Mouse (Mus musculus) heart, postnatal 0 days (tissue): Measurements from ENCODE around the gene D630045J12Rik. TPM values are rescaled to one million over a fixed set of nuclear protein-coding genes. Genes with fewer than 3 reads are reported as not detected.

Source experiments
- ATAC-seq: fragments of 200-750 bp; cut with Nextera tagmentation; 2 replicates; pipeline ENCODE4 v1.8.0; 2017; ENCODE audit warnings: low read depth, moderate number of reproducible peaks, moderate library complexity; ENCODE audit not compliant: insufficient read depth
- DNase-seq: peaks from one replicate; pipeline ENCODE4 v3.0.0-alpha.2; 2016; ENCODE audit warnings: low spot score
- H3K27ac ChIP-seq: fragments of 300-500 bp; sonication (generic); 2 replicates; pipeline ENCODE4 v1.5.1; 2014; ENCODE audit warnings: low read depth, mild to moderate bottlenecking
- H3K27me3 ChIP-seq: fragments of 300-500 bp; sonication (generic); 2 replicates; pipeline ENCODE4 v1.6.1; 2014; ENCODE audit warnings: low read length, mixed read lengths; ENCODE audit not compliant: control insufficient read depth, insufficient read depth
- H3K36me3 ChIP-seq: fragments of 300-500 bp; sonication (generic); replicated peaks from 2 replicates; pipeline ENCODE4 v1.6.1; 2014; ENCODE audit warnings: low read length, mixed read lengths; ENCODE audit not compliant: control insufficient read depth, insufficient read depth
- H3K4me1 ChIP-seq: fragments of 300-500 bp; sonication (generic); 2 replicates; pipeline ENCODE4 v1.6.1; 2014; ENCODE audit warnings: antibody characterized with exemption; ENCODE audit not compliant: control insufficient read depth, insufficient read depth
- H3K4me2 ChIP-seq: fragments of 300-500 bp; sonication (generic); 2 replicates; pipeline ENCODE4 v1.6.1; 2014; ENCODE audit warnings: low read depth, mild to moderate bottlenecking, low read length, moderate library complexity
- H3K4me3 ChIP-seq: fragments of 300-500 bp; sonication (generic); 2 replicates; pipeline ENCODE4 v1.5.1; 2014; ENCODE audit warnings: low read depth, low read length
- H3K9ac ChIP-seq: fragments of 300-500 bp; sonication (generic); replicated peaks from 2 replicates; pipeline ENCODE4 v1.6.1; 2014; ENCODE audit warnings: low read depth, low read length, mixed read lengths
- H3K9me3 ChIP-seq: fragments of 300-500 bp; sonication (generic); replicated peaks from 2 replicates; pipeline ENCODE4 v1.6.1; 2016; ENCODE audit warnings: low read length; ENCODE audit not compliant: control insufficient read depth
- CTCF ChIP-seq: IDR thresholded peaks from 2 replicates; pipeline ENCODE4 v1.5.1; 2016; ENCODE audit warnings: antibody characterized with exemption, control low read depth, low read depth
- EP300 ChIP-seq: IDR thresholded peaks from 2 replicates; pipeline ENCODE4 v1.6.1; 2016; ENCODE audit warnings: antibody characterized with exemption, low read depth
- WGBS: fragments of 180-500 bp; shearing (Covaris S2); extraction: QIAGEN DNeasy Blood & Tissue Kit; methylation state at CpG from one replicate; pipeline ENCODE4 v1.1.7; 2014; 5-methylcytosine and 5-hydroxymethylcytosine counted together
- polyA plus RNA-seq: library from polyadenylated mRNA; unstranded; fragments of >200 nt; fragmentation: Nextera tagmentation; extraction: Ambion mirVana; gene quantifications from 2 replicates; pipeline ENCODE4 v1.2.1, GENCODE M21; 2015
- total RNA-seq: library from RNA; depleted of rRNA; stranded (reverse); fragments of >200 nt; gene quantifications from 2 replicates; pipeline ENCODE4 v1.2.3, GENCODE M21; 2014; ENCODE audit warnings: low replicate concordance

Gene D630045J12Rik
- total and polyA plus RNA-seq, 2 experiments from 2014 or later = 0.29 to 2.8 TPM

- DNase-seq = no peak
- TF ChIP-seq CTCF (no peak), EP300 (no peak)
- Histone ChIP-seq H3K27me3 (no peaks in the 10 kb centered on the region), H3K36me3 (no peaks in the 10 kb centered on the region), H3K4me2 (no peak overlapping the region), H3K9me3 (no peaks in the 10 kb centered on the region), H3K4me1 (no peaks in the 10 kb centered on the region), H3K27ac (no peak overlapping the region), H3K9ac (no peak overlapping the region), H3K4me3 (no peak overlapping the region)
- no peak for ATAC-seq
- 65% methylated on average over 8 of the region's 8 CpGs for WGBS
Measured at GRCm38 (mm10) chr6:38186312-38186950, 67.4 kb downstream of the D630045J12Rik start.

GRCm38 (mm10) chr6:38184791-38185190 lies 69.0 kb downstream of the D630045J12Rik start:
- H3K4me1 ChIP-seq = no peaks in the 10 kb centered on the region
- H3K27me3 ChIP-seq = no peaks in the 10 kb centered on the region
- no peaks in the 10 kb centered on the region for H3K9me3 ChIP-seq
- 69% methylated on average over 8 of the region's 8 CpGs for WGBS
- DNase-seq (no peak), ATAC-seq (no peak)
- no peak overlapping the region for H3K9ac ChIP-seq
- no peaks in the 10 kb centered on the region for H3K36me3 ChIP-seq
- H3K4me3 ChIP-seq = no peak overlapping the region
- TF ChIP-seq EP300 = no peak
- TF ChIP-seq CTCF = no peak
- no peak overlapping the region for H3K4me2 ChIP-seq
- H3K27ac ChIP-seq = no peak overlapping the region

GRCm38 (mm10) chr6:38181756-38182318 lies 72.0 kb downstream of the D630045J12Rik start:
- DNase-seq (no peak), ATAC-seq (no peak)
- H3K4me1 ChIP-seq = no peaks in the 10 kb centered on the region
- no peak for TF ChIP-seq EP300
- no peak for TF ChIP-seq CTCF
- no peak overlapping the region for H3K27ac ChIP-seq
- H3K4me3 ChIP-seq = no peak overlapping the region
- no peaks in the 10 kb centered on the region for H3K9me3 ChIP-seq
- H3K36me3 ChIP-seq = no peaks in the 10 kb centered on the region
- H3K27me3 ChIP-seq = no peaks in the 10 kb centered on the region
- 78% methylated on average over 10 of the region's 10 CpGs for WGBS
- H3K9ac ChIP-seq = no peak overlapping the region
- no peak overlapping the region for H3K4me2 ChIP-seq

GRCm38 (mm10) chr6:38180669-38181068 lies 73.1 kb downstream of the D630045J12Rik start:
- no peak overlapping the region for H3K4me3 ChIP-seq
- ATAC-seq (0 out of 2 replicates have a peak, but pooled peaks have one; percentile 8), DNase-seq (no peak)
- WGBS = 64% methylated on average over 5 of the region's 5 CpGs
- no peaks in the 10 kb centered on the region for H3K9me3 ChIP-seq
- no peak overlapping the region for H3K9ac ChIP-seq
- no peaks in the 10 kb centered on the region for H3K27me3 ChIP-seq
- no peaks in the 10 kb centered on the region for H3K36me3 ChIP-seq
- TF ChIP-seq CTCF (no peak), EP300 (no peak)
- H3K27ac ChIP-seq = no peak overlapping the region
- H3K4me1 ChIP-seq = no peaks in the 10 kb centered on the region
- H3K4me2 ChIP-seq = no peak overlapping the region

GRCm38 (mm10) chr6:38165385-38165784 lies 88.4 kb downstream of the D630045J12Rik start:
- no peak overlapping the region for H3K27ac ChIP-seq
- 0 out of 2 replicates have a peak, but pooled peaks cover 3% of the 10 kb centered on the region for H3K4me1 ChIP-seq
- 0 out of 2 replicates have a peak, but pooled peaks cover under 1% of the 10 kb centered on the region for H3K36me3 ChIP-seq
- no peak overlapping the region for H3K9ac ChIP-seq
- ATAC-seq = no peak
- 70% methylated on average over 6 of the region's 6 CpGs for WGBS
- TF ChIP-seq EP300 (no peak), CTCF (no peak)
- no peak overlapping the region for H3K4me3 ChIP-seq
- DNase-seq = no peak
- H3K27me3 ChIP-seq = no peaks in the 10 kb centered on the region
- H3K9me3 ChIP-seq = no peaks in the 10 kb centered on the region
- H3K4me2 ChIP-seq = no peak overlapping the region

GRCm38 (mm10) chr6:38164705-38165104 lies 89.1 kb downstream of the D630045J12Rik start:
- Histone ChIP-seq H3K9ac (no peak overlapping the region), H3K36me3 (no peaks in the 10 kb centered on the region), H3K27me3 (no peaks in the 10 kb centered on the region), H3K9me3 (no peaks in the 10 kb centered on the region), H3K27ac (no peak overlapping the region), H3K4me3 (no peak overlapping the region), H3K4me2 (no peak overlapping the region), H3K4me1 (0 out of 2 replicates have a peak, but pooled peaks cover 3% of the 10 kb centered on the region)
- DNase-seq = no peak
- no peak for ATAC-seq
- WGBS = 89% methylated on average over 6 of the region's 6 CpGs
- no peak for TF ChIP-seq CTCF
